Mouse (Mus musculus): ENCODE results near the gene Nxpe3.

GRCm38 (mm10) chr16:55820916-55821570 lies 74.0 kb downstream of the Nxpe3 start:
- no peak for TF ChIP-seq CTCF (IDR thresholded peaks at IDR 0.05; ENCODE audit: borderline replicate concordance, insufficient read depth, low read depth, low read length)
- no peak for TF ChIP-seq POLR2A (IDR thresholded peaks at IDR 0.05; ENCODE audit: borderline replicate concordance, insufficient read depth, low read length)

All from cerebellum, adult 2 months (tissue).